Mouse (Mus musculus) small intestine, adult 2 months (tissue): Measurements from ENCODE around the gene Fen1.

Source experiments
- CTCF ChIP-seq: fragments of 200-500 bp; IDR thresholded peaks from 2 replicates; pipeline ENCODE4 v1.5.1; 2012; ENCODE audit warnings: low read depth, mild to moderate bottlenecking, control low read depth, inconsistent platforms, low read length, moderate library complexity, mixed read lengths; ENCODE audit not compliant: insufficient replicate concordance, insufficient read length; ENCODE audit errors: extremely low read depth
- POLR2A ChIP-seq: fragments of 200-500 bp; IDR thresholded peaks from 2 replicates; pipeline ENCODE4 v1.6.1; 2012; ENCODE audit warnings: low read depth, mild to moderate bottlenecking, control low read depth, inconsistent platforms, low read length, moderate library complexity

DNA sequence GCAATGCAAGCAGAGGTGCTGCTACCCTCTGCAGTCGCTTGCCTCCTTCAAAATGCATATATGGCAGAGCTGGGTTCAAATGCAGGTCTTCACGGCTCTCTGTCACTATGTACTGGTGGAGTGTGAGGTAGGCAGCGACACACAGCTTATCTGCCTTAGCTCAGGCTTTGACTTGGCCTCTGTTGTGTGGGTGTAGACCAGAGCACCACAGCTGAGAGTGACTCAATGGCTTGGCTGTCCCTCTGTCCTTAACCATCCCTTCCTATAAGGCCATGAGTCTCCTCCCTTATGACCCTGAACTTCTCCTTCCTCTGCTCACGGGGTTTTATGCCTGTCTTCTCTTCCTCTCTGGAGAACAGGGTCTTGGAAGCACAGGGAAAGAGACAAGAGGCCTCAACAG, 6.9 kb upstream of the Fen1 start:
- TF ChIP-seq CTCF, result no peak
- no peak for TF ChIP-seq POLR2A
